Mouse (Mus musculus): Measurements from ENCODE around the gene Prss27.

DNA sequence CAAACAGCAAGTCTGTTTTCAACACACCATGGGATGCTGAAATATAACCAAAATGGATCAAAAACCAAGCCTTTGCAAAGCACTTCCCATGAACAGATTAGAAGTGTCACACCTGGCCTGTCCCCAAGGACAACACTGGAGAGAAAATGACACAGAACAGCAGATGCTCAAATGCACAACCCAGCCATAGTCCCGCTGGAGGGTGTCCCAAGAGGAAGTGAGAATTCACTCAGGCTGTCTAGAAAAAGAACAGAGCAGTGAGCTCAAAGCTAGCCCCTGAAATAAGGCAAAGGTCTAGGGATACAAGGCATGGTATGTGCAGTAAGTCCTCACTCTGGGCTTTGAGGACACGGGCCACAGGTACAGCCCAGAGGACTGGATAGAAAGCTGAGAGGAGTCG is 31.6 kb downstream of the Prss27 start:
- TF ChIP-seq CTCF (IDR thresholded peaks at IDR 0.05; ENCODE audit: borderline replicate concordance, insufficient read depth, low read depth, low read length) = no peak
- TF ChIP-seq POLR2A (IDR thresholded peaks at IDR 0.05; ENCODE audit: borderline replicate concordance, insufficient read depth, low read length) = no peak

Data from cerebellum, adult 2 months (tissue).